Mouse (Mus musculus): ENCODE data around the gene Slc44a2.
"Not testable (repeated sequence)": the region's sequence is repeated elsewhere in the genome, so short reads cannot be mapped to it uniquely, and the experiment has no call there.

The Slc44a2 gene

GRCm38 (mm10) chr9:21309150-21309741 is 11.3 kb upstream of the Slc44a2 start:
- no peak for DNase-seq

GRCm38 (mm10) chr9:21311695-21312094 is 8.8 kb upstream of the Slc44a2 start:
- DNase-seq = no peak

- peak; percentile 68 for DNase-seq
These were observed 8.4 kb upstream of the Slc44a2 start, which contains the start of gene Ap1m2 for GRCm38 (mm10) chr9:21312134-21312533. Ap1m2 (minus strand) TSS chr9:21312337.

GRCm38 (mm10) chr9:21313394-21313793 is 7.1 kb upstream of the Slc44a2 start:
- DNase-seq = peak; percentile 92

- no peak for DNase-seq
These were observed 5.9 kb upstream of the Slc44a2 start for GRCm38 (mm10) chr9:21314367-21315140.

GRCm38 (mm10) chr9:21315421-21315820 is 5.1 kb upstream of the Slc44a2 start:
- no peak for DNase-seq

GRCm38 (mm10) chr9:21316696-21317095 is 3.8 kb upstream of the Slc44a2 start:
- DNase-seq = no peak

- DNase-seq = no peak
These were observed 1.7 kb upstream of the Slc44a2 start for GRCm38 (mm10) chr9:21318792-21319191.

GRCm38 (mm10) chr9:21319503-21319902 is 995 bp upstream of the Slc44a2 start:
- no peak for DNase-seq

- no peak for DNase-seq
These were observed 249 bp upstream of the Slc44a2 start for GRCm38 (mm10) chr9:21320280-21320618.

GRCm38 (mm10) chr9:21321513-21321835 is 976 bp downstream of the Slc44a2 start:
- DNase-seq = peak; percentile 63

- DNase-seq = no peak
These were observed 1.9 kb downstream of the Slc44a2 start for GRCm38 (mm10) chr9:21322211-21322916.

GRCm38 (mm10) chr9:21322917-21323297 is 2.4 kb downstream of the Slc44a2 start:
- DNase-seq = not testable (repeated sequence)

- peak; percentile 69 for DNase-seq
These were observed 3.8 kb downstream of the Slc44a2 start for GRCm38 (mm10) chr9:21324269-21324668.

GRCm38 (mm10) chr9:21327569-21327968 is 7.1 kb downstream of the Slc44a2 start:
- DNase-seq = no peak

- DNase-seq = no peak
These were observed 7.5 kb downstream of the Slc44a2 start for GRCm38 (mm10) chr9:21328041-21328440.

GRCm38 (mm10) chr9:21329041-21329440 is 8.5 kb downstream of the Slc44a2 start:
- peak; percentile 86 for DNase-seq

- peak; percentile 31 for DNase-seq
These were observed 9.3 kb downstream of the Slc44a2 start for GRCm38 (mm10) chr9:21329699-21330289.

GRCm38 (mm10) chr9:21331365-21332140 is 11.1 kb downstream of the Slc44a2 start:
- no peak for DNase-seq

GRCm38 (mm10) chr9:21332161-21333061 is 11.9 kb downstream of the Slc44a2 start:
- DNase-seq = no peak

- DNase-seq = no peak
These were observed 13.0 kb downstream of the Slc44a2 start for GRCm38 (mm10) chr9:21333523-21333922.

- DNase-seq = no peak
These were observed 14.2 kb downstream of the Slc44a2 start for GRCm38 (mm10) chr9:21334747-21335146.

All from lung, postnatal 10 days (tissue).